Mouse (Mus musculus) hindbrain, embryonic 11.5 days (tissue): ENCODE data around the gene Npas3. TPM values are rescaled to one million over a fixed set of nuclear protein-coding genes. Genes with fewer than 3 reads are reported as not detected.

Experiments
- ATAC-seq: fragments of 200-750 bp; cut with Nextera tagmentation; 2 replicates; pipeline ENCODE4 v1.8.0; 2017; ENCODE audit warnings: mild to moderate bottlenecking, moderate TSS enrichment, moderate library complexity; ENCODE audit not compliant: low FRiP score
- DNase-seq: peaks from one replicate; pipeline ENCODE4 v3.0.0-alpha.2; 2015; ENCODE audit warnings: low spot score
- H3K27ac ChIP-seq: fragments of 300-500 bp; sonication (generic); 2 replicates; pipeline ENCODE4 v1.5.1; 2014; ENCODE audit warnings: mild to moderate bottlenecking, low read depth, low read length
- H3K27me3 ChIP-seq: fragments of 300-500 bp; sonication (generic); 2 replicates; pipeline ENCODE4 v1.6.1; 2014; ENCODE audit warnings: mild to moderate bottlenecking, low read length, moderate library complexity, mixed read lengths; ENCODE audit not compliant: control insufficient read depth, insufficient read depth
- H3K36me3 ChIP-seq: fragments of 300-500 bp; sonication (generic); 2 replicates; pipeline ENCODE4 v1.6.1; 2014; ENCODE audit warnings: mild to moderate bottlenecking, low read length, moderate library complexity, mixed read lengths; ENCODE audit not compliant: control insufficient read depth, insufficient read depth
- H3K4me1 ChIP-seq: fragments of 300-500 bp; sonication (generic); replicated peaks from 2 replicates; pipeline ENCODE4 v1.6.1; 2014; ENCODE audit warnings: low read length, mixed read lengths; ENCODE audit not compliant: control insufficient read depth, insufficient read depth
- H3K4me2 ChIP-seq: fragments of 300-500 bp; sonication (generic); replicated peaks from 2 replicates; pipeline ENCODE4 v1.6.1; 2014; ENCODE audit warnings: mild to moderate bottlenecking, low read depth, low read length
- H3K4me3 ChIP-seq: fragments of 300-500 bp; sonication (generic); 2 replicates; pipeline ENCODE4 v1.5.1; 2014; ENCODE audit warnings: low read depth, low read length
- H3K9ac ChIP-seq: fragments of 300-500 bp; sonication (generic); 2 replicates; pipeline ENCODE4 v1.6.1; 2014; ENCODE audit warnings: low read depth, low read length
- H3K9me3 ChIP-seq: fragments of 300-500 bp; sonication (generic); 2 replicates; pipeline ENCODE4 v1.6.1; 2016; ENCODE audit warnings: low read length; ENCODE audit not compliant: control insufficient read depth
- WGBS: fragments of 180-500 bp; shearing (Covaris S2); extraction: QIAGEN DNeasy Blood & Tissue Kit; methylation state at CpG from one replicate; pipeline ENCODE4 v1.1.7; 2014; 5-methylcytosine and 5-hydroxymethylcytosine counted together
- polyA plus RNA-seq: library from polyadenylated mRNA; unstranded; fragments of >200 nt; fragmentation: Nextera tagmentation; extraction: Ambion mirVana; gene quantifications from 2 replicates; pipeline ENCODE4 v1.2.1, GENCODE M21; 2014

Npas3 gene
- polyA plus RNA-seq, 1 experiment from 2014 or later, result 19.7 TPM

DNA sequence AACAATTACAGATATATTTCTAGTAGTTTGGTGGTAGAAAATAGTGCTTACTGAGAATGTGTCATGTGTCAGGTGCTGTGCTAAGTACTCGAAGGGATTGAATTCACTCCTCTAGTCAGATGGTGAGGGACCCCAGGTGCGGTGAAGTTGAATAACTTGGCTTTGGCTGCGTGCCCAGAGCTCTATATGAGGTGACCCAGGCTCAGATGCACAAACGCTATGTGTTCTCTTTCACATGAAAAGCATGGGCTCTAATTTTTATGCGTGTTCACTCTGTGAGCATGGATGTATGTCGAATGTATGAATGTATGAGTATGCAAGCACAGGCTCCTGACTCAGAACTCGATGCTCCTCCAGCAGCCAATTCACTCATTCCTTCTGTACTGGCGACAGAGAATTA is 199.0 kb downstream of the Npas3 start:
- Histone ChIP-seq H3K36me3 (no peaks in the 10 kb centered on the region), H3K27ac (no peak overlapping the region), H3K4me1 (peaks cover 6% of the 10 kb centered on the region), H3K9ac (no peak overlapping the region), H3K27me3 (no peaks in the 10 kb centered on the region), H3K9me3 (no peaks in the 10 kb centered on the region), H3K4me2 (no peak overlapping the region), H3K4me3 (no peak overlapping the region)
- ATAC-seq, result no peak; the same call in 1 of the 2 replicates
- DNase-seq, result peak; percentile 48
- 31% methylated on average over 8 of the region's 8 CpGs for WGBS

DNA sequence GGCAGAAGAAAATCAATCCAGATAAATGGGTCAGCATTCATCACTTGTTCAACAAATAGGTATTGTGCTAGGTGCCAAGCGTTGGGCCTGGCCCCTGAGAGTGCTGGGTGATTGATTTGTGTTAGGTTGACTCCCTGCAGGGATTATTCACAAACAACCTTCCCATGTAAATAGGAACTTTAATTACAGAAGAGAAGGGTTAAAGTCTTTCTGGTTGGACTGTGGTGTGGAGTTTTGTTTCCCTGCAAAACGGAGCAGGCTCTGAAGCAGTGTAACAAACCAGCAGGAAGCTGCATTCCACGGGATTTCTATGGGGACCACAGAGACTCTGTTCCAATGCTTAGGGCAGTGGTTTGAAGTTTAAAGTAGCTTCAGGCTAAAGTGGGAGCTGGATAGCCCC is 199.6 kb downstream of the Npas3 start:
- WGBS, result 5% methylated on average over 3 of the region's 3 CpGs
- Histone ChIP-seq H3K4me3 (no peak overlapping the region), H3K4me2 (no peak overlapping the region), H3K27me3 (no peaks in the 10 kb centered on the region), H3K4me1 (peaks cover 6% of the 10 kb centered on the region), H3K9me3 (no peaks in the 10 kb centered on the region), H3K27ac (no peak overlapping the region), H3K9ac (no peak overlapping the region), H3K36me3 (no peaks in the 10 kb centered on the region)
- ATAC-seq, result peak; percentile 66; the same call in 1 of the 2 replicates
- peak; percentile 52 for DNase-seq

DNA sequence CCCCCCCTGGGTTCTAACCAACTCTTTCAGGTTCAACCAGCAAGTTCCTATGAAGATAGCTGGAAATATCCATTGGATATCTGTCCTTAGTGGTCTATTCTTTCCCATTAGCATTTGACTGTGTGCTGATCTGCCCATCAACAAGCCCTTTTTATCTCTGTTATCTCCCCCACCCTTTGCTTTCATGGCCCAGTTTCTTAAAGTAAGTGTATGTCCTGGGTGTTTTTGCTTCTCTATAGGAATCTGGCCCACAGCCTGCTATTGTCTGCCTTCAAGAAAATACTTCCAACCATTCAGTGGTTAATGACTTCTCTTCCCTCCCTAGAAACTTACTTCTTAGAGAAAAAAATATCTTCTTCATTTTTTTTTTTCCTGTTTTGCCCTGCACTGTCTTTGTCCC is 219.1 kb downstream of the Npas3 start:
- H3K9ac ChIP-seq, result no peak overlapping the region
- H3K27me3 ChIP-seq, result no peaks in the 10 kb centered on the region
- ATAC-seq (no peak), DNase-seq (no peak)
- H3K4me2 ChIP-seq, result no peak overlapping the region
- H3K4me3 ChIP-seq, result no peak overlapping the region
- no peaks in the 10 kb centered on the region for H3K4me1 ChIP-seq
- H3K27ac ChIP-seq, result no peak overlapping the region
- no peaks in the 10 kb centered on the region for H3K36me3 ChIP-seq
- no peaks in the 10 kb centered on the region for H3K9me3 ChIP-seq

DNA sequence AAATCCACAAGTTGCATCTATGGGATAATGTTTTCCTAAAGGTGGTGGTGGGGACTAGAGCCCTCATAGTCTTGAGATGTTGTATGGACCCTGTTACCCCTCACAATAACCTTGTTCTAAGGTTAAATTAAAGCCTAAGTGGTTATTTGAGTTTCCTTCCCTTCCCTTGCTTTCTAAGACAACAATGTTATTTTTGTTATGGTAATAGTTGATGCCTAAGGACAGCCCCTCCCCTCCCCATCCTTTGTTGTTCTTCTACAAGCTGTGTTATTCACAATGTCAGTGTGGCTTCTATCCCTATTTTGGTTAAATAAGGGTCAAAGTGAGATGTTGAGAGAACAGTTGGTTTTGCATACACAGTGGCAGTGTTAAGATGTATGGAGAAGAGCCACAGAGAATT is 226.0 kb downstream of the Npas3 start:
- Histone ChIP-seq H3K27ac (no peak overlapping the region), H3K4me2 (no peak overlapping the region), H3K4me3 (no peak overlapping the region), H3K36me3 (no peaks in the 10 kb centered on the region), H3K4me1 (no peaks in the 10 kb centered on the region), H3K9ac (no peak overlapping the region), H3K9me3 (no peaks in the 10 kb centered on the region), H3K27me3 (no peaks in the 10 kb centered on the region)
- DNase-seq (no peak), ATAC-seq (no peak)

DNA sequence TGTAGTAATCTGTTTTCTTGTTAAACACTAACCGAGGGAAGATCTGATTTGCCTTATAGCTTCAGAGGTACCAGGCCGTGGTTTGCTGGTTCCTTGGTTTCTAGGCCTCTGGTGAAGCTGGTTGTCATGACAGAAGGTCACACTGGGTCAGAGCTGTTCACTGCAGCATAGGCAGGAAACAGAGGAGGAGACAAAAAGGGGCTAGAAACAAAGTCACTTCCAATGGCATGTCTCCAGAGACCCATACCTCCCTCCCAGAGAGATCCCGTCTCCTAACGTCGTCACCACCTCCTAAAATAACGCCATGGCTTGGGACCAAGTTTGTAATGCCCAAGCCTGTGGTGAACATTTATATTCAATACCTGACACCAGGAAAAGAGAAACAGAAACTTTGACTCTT is 236.4 kb downstream of the Npas3 start:
- Histone ChIP-seq H3K36me3 (no peaks in the 10 kb centered on the region), H3K4me3 (no peak overlapping the region), H3K4me1 (no peaks in the 10 kb centered on the region), H3K9ac (no peak overlapping the region), H3K4me2 (no peak overlapping the region), H3K27me3 (no peaks in the 10 kb centered on the region), H3K27ac (no peak overlapping the region), H3K9me3 (no peaks in the 10 kb centered on the region)
- DNase-seq, result no peak
- ATAC-seq, result no peak
- 63% methylated on average over 6 of the region's 6 CpGs for WGBS

DNA sequence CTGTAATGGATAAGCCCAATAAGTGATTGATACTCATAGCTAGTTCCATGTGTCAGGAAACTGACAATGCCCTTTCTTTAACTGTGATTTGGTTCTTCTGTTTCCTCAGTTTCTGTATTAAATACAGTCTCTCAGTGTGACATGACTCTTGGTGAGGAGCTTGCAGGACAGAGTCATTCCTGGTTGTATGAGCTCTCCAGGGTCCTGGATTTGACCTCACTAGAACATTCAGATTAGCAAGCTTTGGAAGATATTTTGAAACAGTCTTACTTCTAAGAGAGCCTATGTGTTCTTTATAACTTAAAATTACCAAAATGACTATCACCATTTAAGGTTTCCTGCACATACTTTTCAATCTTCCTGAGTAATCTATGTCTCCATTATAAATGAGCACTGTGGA is 247.9 kb downstream of the Npas3 start:
- ATAC-seq, result no peak
- no peak overlapping the region for H3K27ac ChIP-seq

DNA sequence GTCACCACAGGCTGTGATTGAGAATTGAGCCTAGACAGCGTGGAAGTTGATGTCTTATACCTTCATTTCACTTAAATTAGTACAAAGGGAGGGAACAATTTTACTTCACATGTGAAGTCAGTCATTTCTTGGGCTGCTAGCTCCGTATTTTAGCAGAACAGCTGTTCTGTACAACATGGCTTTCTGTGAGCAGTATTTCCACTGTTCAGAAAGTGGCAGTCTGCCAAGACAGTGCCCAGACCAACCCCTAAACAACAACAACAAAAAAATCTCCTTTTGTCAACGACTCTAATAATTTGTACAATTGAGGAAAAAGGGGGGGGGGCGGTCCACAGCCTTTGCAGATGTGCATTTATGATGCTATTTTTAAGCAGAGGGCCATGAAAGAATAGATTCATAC is 266.4 kb downstream of the Npas3 start:
- H3K4me2 ChIP-seq, result no peak overlapping the region
- ATAC-seq (no peak), DNase-seq (no peak)
- no peak overlapping the region for H3K9ac ChIP-seq
- no peaks in the 10 kb centered on the region for H3K9me3 ChIP-seq
- H3K4me1 ChIP-seq, result no peaks in the 10 kb centered on the region
- no peaks in the 10 kb centered on the region for H3K27me3 ChIP-seq
- no peak overlapping the region for H3K27ac ChIP-seq
- no peak overlapping the region for H3K4me3 ChIP-seq
- 77% methylated on average over 4 of the region's 4 CpGs for WGBS
- H3K36me3 ChIP-seq, result no peaks in the 10 kb centered on the region

More for the DNA sequence above, 247.9 kb downstream of the Npas3 start:
- Histone ChIP-seq H3K4me2 (no peak overlapping the region), H3K9ac (no peak overlapping the region), H3K4me3 (no peak overlapping the region), H3K36me3 (no peaks in the 10 kb centered on the region), H3K4me1 (no peaks in the 10 kb centered on the region), H3K27me3 (no peaks in the 10 kb centered on the region), H3K9me3 (no peaks in the 10 kb centered on the region)
- DNase-seq, result no peak

DNA sequence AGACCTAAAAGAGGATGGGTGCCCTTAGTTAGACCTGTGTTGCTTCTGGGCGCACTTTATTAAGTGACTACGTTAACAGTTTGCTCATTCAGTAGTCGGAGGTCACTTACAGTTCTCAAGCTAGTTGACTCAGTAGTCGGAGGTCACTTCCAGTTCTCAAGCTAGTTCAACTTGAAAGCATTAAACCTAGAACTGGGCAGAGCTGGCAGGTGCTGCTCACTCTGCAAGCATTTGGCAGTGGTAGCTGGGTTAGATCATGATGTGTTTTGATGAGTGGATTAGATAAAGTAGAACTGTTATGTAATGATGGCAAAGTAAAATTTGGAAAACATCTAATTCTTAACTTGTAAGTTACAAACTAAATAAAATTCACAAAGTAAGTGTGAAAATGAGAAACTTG is 271.1 kb downstream of the Npas3 start:
- H3K9me3 ChIP-seq, result no peaks in the 10 kb centered on the region
- H3K36me3 ChIP-seq, result no peaks in the 10 kb centered on the region
- H3K4me1 ChIP-seq, result no peaks in the 10 kb centered on the region
- DNase-seq, result no peak
- 96% methylated on average over 4 of the region's 4 CpGs for WGBS
- no peak overlapping the region for H3K27ac ChIP-seq
- no peaks in the 10 kb centered on the region for H3K27me3 ChIP-seq
- no peak overlapping the region for H3K4me2 ChIP-seq
- ATAC-seq, result no peak
- no peak overlapping the region for H3K9ac ChIP-seq
- no peak overlapping the region for H3K4me3 ChIP-seq

DNA sequence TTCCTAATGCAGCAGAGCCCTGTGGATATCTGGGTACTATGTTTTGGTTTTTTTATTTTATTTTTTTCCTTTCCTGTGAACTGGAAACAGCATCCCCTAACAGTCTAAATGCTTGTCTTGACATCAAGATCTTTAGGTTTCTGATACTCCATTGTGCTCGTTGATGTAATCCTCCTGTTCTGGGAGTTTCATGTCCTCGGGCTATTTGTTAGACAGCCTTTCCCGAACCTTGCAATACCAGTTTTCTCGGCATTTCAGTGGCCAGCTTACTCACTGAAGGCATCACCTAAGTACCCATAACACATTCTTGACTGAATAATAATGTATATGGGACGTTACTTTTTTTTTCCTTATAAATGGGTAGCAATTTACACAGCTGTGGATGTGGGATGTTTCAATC is 274.2 kb downstream of the Npas3 start:
- Histone ChIP-seq H3K4me3 (no peak overlapping the region), H3K36me3 (no peaks in the 10 kb centered on the region), H3K27ac (no peak overlapping the region), H3K4me1 (no peaks in the 10 kb centered on the region), H3K27me3 (no peaks in the 10 kb centered on the region), H3K4me2 (no peak overlapping the region), H3K9me3 (no peaks in the 10 kb centered on the region), H3K9ac (no peak overlapping the region)
- ATAC-seq (no peak), DNase-seq (no peak)
- 80% methylated on average over 5 of the region's 5 CpGs for WGBS
